Mouse (Mus musculus) liver (tissue): ENCODE results near the gene Eif4a1.

Experiments
- DNase-seq: peaks from one replicate; pipeline ENCODE4 v3.0.0-alpha.2; 2020; ENCODE audit warnings: mixed read lengths

The Eif4a1 gene

GRCm38 (mm10) chr11:69698574-69698973 is 26.4 kb upstream of the Eif4a1 start:
- DNase-seq: no peak

GRCm38 (mm10) chr11:69697396-69697795 is 25.2 kb upstream of the Eif4a1 start:
- DNase-seq: no peak

- DNase-seq: peak; percentile 65
Measured at GRCm38 (mm10) chr11:69695361-69696181, 23.3 kb upstream of the Eif4a1 start, which contains the start of the genes Tnfsf12 and Tnfsfm13. TSS of gene Tnfsf12 (minus strand) at chr11:69695849. TSS of gene Tnfsfm13 (minus strand) at chr11:69696098.

GRCm38 (mm10) chr11:69695046-69695360 is 22.8 kb upstream of the Eif4a1 start:
- no peak for DNase-seq

GRCm38 (mm10) chr11:69693421-69693965 is 21.3 kb upstream of the Eif4a1 start:
- DNase-seq: no peak

- DNase-seq: no peak
Measured at GRCm38 (mm10) chr11:69692863-69693262, 20.6 kb upstream of the Eif4a1 start.

- no peak for DNase-seq
Measured at GRCm38 (mm10) chr11:69692196-69692811, 20.1 kb upstream of the Eif4a1 start.

GRCm38 (mm10) chr11:69689891-69690290 is 17.7 kb upstream of the Eif4a1 start:
- no peak for DNase-seq

GRCm38 (mm10) chr11:69687061-69687460 is 14.8 kb upstream of the Eif4a1 start:
- no peak for DNase-seq

GRCm38 (mm10) chr11:69686377-69686776 is 14.2 kb upstream of the Eif4a1 start:
- DNase-seq: peak; percentile 64

GRCm38 (mm10) chr11:69685526-69686148 is 13.4 kb upstream of the Eif4a1 start, which contains the start of gene Tnfsf13:
TSS of gene Tnfsf13 (minus strand) at chr11:69685784.
- DNase-seq: no peak

GRCm38 (mm10) chr11:69684936-69685335 is 12.7 kb upstream of the Eif4a1 start:
- DNase-seq: no peak

GRCm38 (mm10) chr11:69684128-69684745 is 12.0 kb upstream of the Eif4a1 start:
- no peak for DNase-seq

- DNase-seq: no peak
Measured at GRCm38 (mm10) chr11:69683576-69683975, 11.4 kb upstream of the Eif4a1 start.

- DNase-seq: peak; percentile 90
Measured at GRCm38 (mm10) chr11:69682840-69683533, 10.8 kb upstream of the Eif4a1 start.

- DNase-seq: no peak
Measured at GRCm38 (mm10) chr11:69682209-69682839, 10.1 kb upstream of the Eif4a1 start.

- peak; percentile 97 for DNase-seq
Measured at GRCm38 (mm10) chr11:69681314-69682208, 9.3 kb upstream of the Eif4a1 start, which contains the start of gene Senp3. TSS of gene Senp3 (minus strand) at chr11:69682084.

GRCm38 (mm10) chr11:69680136-69680855 is 8.1 kb upstream of the Eif4a1 start:
- DNase-seq: no peak

- no peak for DNase-seq
Measured at GRCm38 (mm10) chr11:69679144-69679543, 6.9 kb upstream of the Eif4a1 start.

- DNase-seq: peak; percentile 42
Measured at GRCm38 (mm10) chr11:69671726-69672124, 498 bp downstream of the Eif4a1 start.
